Mouse (Mus musculus) T-helper 1 cell (primary cell): Measurements from ENCODE around the gene Cdc25b.

Source experiments
- in situ Hi-C: fragments of 300-600 bp; cut with MboI, MseI; formaldehyde crosslinking; loops from one replicate; pipeline ENCODE4 v1.15.1; 2025; ENCODE audit warnings: high pct_unique_total_duplicates

Gene Cdc25b

DNA sequence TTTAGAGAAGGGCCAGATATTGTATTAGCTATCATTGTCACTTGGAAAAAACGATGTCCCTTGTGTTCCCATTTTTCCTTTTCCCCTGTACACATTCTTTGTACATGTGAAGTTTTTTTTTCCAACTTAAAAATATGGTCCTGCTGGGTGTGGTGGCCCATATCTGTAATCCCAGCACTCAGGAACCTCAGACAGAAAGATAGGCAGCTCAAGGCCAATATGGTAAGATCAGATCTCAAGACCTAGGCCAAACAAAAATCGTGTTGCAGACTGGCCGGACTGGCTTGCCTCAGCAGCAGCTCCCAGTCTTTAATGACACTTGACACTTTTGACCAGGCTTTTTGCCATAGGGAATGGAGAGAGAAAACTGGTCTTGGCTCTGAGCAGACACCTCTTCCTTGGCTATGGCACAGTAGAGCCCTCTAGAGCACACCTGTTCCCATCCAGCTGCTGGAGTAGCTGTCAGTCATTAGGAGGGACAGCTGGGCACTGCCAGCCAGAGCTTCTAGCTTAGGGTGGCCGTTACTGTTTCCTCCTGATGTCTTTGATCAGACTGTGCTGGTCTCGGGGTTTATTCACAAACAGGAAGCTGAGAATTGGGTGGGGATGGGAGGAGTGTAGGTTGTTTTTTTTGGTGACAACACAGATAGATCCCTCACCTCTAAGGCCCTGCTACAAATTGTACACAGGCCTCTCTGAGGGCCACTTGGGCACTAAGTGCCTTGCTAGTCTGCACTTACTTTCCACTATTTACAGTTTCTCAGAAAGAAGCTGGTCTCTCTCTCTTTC is 3.0 kb downstream of the Cdc25b start:
- in situ Hi-C loops, result no loop called here

DNA sequence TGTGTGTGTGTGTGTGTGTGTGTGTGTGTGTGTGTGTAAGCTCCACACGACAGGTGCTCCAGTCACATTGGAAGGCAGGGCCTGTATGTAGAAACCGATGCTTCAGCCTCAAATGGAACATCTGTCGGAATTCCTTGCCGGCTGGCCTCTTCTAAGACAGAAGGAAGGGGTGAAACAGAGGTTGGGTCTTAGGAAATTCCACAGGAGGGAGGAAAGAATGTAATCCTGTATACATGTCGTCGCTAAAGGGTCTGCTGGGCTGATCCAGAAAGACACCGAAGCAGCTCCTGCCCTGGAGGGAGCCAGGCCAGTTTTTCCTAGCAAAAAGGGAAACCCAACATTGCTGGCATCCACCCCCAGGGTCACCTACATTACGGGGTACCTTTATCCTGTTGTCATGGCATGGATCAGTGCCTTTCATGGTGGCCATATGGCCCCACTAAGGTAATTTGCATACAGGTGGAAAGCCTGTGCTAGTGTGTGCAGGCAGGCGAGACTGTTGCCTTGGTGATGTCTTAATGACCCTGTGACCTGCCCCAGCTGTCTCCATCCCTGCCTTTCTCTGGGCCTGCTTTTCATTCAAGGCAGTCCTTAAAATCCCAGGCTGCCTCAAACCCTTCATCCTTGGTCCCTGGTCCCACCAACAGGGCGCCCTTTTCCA is 3.7 kb downstream of the Cdc25b start:
- in situ Hi-C loops, result no loop called here

DNA sequence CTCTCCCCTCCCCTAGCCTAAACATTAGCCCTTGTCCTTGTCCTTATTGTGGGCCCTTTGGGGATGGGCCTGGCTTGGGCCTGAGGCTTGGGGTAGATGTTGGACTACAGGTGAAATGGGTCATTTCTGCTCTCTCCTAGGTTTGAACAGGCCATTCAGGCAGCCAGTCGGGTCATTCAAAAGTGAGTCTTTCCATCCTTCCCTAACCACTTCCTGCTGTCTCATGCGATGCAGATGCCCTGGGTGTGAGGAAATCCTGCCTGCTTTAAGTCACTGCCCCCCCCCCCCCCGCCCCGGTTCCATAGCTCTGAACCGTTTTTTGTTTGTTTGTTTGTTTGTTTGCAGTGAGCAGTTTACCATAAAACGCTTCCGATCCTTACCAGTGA is 4.2 kb downstream of the Cdc25b start:
- in situ Hi-C loops, result no loop called here

DNA sequence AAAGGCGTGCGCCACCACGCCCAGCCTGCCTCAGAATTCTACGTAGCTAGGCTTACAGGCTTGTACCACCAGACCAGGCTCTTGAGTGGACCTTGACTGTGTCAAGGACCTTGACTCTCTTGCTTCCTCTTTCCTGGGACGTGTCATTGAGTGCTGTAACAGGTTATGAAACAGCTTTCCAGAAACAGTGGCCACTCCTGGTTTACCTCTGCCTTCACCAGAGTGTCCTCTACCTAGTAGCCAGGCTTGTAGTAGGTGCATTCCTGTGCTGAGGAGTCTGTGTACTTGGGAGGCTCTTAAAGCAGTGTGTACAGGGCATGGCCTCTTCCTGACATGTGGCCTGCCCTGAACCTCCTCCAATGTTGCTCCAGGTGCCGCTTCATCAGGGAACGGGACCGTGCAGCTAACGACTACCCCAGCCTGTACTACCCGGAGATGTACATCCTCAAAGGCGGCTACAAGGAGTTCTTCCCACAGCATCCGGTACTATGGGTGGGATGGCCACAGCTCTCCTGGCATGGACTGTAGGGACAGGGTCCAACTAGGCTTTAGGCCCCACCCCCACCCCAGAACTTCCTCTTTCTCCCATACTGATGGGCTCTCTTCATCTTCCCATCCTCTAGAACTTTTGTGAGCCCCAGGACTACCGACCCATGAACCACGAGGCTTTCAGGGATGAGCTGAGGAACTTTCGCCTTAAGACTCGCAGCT is 10.0 kb downstream of the Cdc25b start:
- in situ Hi-C loops, result no loop called here

- in situ Hi-C loops, result no loop called here
Observed at GRCm38 (mm10) chr2:131200710-131201109, 14.0 kb downstream of the Cdc25b start.

GRCm38 (mm10) chr2:131201262-131201661 is 14.5 kb downstream of the Cdc25b start:
- in situ Hi-C loops, result no loop called here

DNA sequence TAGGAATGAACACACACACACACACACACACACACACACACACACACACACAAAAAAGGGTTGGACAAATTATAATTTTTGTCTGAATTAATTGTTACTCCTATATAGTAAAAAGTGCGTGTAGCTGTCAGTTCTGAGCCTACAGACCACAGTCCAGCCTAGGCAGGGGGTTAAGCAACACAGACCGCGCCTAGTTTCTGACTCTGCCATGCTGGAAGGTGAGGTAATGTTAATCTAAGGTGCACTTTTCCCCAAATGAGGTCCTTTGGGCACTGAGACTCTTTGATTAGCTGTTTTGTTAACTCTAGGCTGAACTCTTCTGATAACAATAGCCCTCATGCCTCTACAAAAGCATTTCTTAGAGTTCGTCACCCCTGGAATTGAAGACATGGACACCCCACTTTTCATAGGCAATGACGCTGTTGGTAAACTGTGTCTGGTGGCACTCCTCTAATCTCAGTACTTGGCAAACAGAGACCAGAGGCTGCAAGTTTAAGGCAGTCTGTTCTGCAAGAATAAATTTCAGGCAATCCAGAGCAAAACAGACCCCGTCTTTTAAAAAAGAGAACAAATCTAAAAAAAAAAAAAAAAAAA is 17.2 kb downstream of the Cdc25b start:
- in situ Hi-C loops, result no loop called here

DNA sequence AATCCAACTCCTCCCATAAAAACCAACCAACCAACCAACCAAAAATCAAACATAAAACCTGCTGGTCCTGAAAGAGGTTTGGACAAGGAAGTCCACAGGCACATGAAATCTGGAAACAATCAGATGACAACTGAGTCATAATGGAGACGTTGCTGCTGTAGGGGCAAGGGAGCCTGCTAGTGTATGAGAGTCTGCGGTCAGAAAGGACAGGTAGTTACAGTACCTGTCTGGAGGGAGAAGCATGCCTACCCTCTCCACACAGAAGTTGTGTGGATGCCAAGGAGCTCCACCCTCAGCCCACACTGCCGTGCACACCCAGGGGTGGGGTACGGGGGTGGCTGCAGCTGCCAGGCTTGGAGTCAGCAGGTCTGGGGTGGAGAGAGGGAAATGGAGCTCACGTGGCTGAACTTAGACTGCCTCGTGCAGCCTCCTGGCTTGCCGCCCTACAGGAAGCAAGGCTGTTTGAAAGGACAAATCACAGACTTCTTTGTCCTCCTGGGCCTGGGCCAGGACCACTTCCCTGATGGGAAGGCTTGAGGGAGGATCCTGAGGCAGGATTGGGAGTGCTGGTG is 17.7 kb downstream of the Cdc25b start:
- in situ Hi-C loops, result no loop called here

GRCm38 (mm10) chr2:131205521-131206182 is 18.9 kb downstream of the Cdc25b start:
- in situ Hi-C loops, result no loop called here

- in situ Hi-C loops, result no loop called here
Observed at GRCm38 (mm10) chr2:131206778-131207177, 20.0 kb downstream of the Cdc25b start, which contains the start of gene Ap5s1. Gene Ap5s1, plus strand, starts transcription at chr2:131207078.

DNA sequence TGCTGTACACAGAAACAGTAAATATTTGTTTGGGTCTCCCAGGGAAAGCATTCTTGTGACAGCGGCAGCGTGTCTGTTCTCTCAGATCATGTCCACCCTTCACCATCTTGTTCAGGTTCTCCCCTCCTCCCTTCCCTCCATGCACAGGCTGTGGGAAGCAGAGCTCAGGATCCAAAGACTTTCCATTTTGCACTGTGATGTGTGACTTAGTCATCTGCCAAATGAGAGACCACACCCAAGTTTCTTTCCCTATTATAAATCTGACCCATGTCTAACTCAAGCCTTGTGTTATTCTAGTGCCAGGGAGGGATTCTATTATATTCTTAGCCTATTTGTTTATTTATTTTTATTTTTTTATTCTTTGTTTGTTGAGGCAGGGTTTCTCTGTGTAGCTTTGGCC is 21.6 kb downstream of the Cdc25b start:
- in situ Hi-C loops, result no loop called here

DNA sequence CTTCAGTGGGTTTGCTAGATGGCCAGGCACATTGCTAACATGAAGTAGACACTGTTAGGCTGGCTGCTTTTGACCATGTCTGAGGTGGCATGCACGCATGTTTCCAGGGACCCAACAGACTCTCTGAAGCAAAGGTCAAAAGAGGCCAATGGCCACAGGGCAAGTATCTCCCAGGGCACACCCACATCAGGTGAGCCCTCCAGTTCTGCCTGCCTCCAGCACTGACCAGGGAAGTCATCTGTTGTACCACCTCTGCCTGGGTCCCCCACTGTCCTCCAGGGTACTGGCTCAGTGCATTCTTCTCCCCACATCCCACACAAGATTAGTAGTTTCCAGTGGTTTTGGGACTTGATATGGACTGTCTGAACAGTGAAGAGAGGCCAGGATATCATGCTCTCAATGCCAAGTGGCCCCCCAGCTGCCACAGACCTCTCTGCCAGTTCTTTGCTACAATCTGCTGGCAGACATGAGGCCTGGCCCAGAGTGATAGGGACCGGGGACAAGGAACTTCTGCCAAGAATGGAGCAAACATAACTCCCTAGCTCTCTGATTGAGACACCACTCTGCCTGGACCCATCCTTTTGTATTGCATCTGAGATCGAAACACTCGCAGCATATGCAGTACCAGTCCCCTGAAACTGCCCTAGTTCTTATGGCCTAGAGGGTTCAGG is 22.5 kb downstream of the Cdc25b start:
- in situ Hi-C loops, result no loop called here

DNA sequence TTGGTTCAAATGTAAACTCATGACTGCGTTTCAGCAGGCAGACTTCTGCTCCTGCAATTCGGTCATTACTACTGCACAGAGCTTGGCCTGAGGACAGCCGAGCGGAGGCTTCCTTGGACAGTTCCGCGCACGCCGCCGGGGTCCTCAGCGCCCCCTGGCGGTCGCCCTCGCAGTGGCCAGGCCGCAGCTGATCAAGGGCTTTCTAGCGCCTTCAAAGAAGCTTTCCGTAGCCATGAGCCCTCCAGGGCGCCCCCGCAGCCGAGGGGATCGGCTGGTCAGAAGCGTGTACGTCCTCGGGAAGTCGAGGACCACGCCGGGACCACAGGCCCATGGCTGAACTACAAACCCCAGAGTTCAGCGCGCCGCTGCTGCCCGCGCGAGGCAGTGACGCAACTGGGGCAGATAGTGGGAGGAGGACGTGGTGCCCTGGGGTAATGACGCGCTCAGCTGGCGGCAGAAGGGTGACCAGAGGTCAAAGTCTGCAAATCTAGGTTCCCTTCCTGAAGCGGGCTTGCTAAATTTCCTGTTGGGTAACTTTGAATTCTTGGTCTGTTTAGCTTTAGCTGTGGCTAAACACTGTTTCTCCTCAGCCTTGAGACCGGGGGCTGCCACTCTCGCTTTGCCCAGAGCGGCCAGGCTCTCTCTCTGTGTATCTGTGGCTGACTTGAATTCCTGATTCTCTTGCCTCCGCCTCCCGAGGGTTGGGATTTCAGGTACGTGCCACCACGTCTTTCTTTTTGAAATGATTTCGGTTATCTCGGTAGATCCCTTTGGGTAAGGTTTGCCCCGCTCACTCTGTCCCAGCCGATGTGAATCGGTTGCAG is 23.4 kb downstream of the Cdc25b start:
- in situ Hi-C loops, result no loop called here

GRCm38 (mm10) chr2:131211026-131211615 is 24.4 kb downstream of the Cdc25b start:
- in situ Hi-C loops, result no loop called here

GRCm38 (mm10) chr2:131213773-131214172 is 27.0 kb downstream of the Cdc25b start:
- in situ Hi-C loops, result no loop called here

- in situ Hi-C loops, result no loop called here
Observed at GRCm38 (mm10) chr2:131215941-131216858, 29.5 kb downstream of the Cdc25b start.

DNA sequence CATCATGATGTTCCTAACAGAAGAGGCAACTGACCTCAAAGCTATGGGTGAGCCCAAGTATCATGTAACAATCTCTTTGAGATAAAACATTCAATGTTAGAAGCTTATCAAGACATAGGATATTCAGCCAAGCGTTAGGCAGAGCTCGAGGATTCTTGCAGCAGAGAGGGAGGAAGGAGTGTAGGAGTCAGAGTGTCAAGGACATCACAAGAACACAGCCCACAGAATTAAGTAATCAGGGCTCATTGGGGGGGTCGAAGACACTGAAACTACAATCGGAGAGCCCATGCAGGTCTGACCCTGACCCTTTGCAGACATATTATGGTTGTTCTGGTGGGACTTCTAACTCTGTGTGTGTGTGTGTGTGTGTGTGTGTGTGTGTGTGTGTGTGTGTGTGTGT is 33.3 kb downstream of the Cdc25b start:
- in situ Hi-C loops, result no loop called here

DNA sequence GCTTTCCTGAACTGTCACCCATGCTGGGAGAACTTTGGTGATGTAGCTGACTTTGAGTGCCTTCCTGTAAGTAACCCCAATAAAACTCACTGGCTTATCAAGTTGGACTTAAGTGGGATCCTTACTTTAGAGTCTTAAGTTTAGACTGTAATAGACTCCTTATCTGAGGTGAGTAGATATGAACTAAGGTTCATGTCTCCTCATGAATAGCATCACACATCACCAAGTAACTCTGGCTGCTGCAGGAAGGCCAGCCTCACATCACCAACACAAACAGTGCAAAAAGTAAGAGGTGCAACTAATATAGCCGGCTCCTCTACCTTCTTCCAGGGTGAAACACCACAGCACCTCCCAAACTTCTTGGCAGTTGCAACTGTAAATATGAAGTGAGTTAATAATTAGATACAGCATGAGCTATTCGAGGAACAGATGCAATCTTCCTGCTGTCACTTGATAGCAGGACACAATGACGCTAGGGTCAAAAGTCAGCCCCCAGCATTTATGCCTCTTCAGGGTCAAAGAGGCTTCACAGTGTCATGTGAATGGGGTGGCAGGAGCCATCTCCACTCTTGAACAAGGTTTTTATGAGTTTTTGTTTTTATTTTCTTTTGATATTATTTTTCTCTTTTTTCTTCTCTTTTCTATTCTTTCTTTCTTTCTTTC is 35.2 kb downstream of the Cdc25b start:
- in situ Hi-C loops, result no loop called here
